Mouse (Mus musculus) CD8-positive naive resting alpha-beta T cell, adult 2 months (primary cell): ENCODE measurements around the gene Copz1.
A peak's percentile ranks its signal among the peaks of the same experiment; 100 is the strongest.

Experiments
- DNase-seq, 2 experiments: peaks; one replicate each; pipeline ENCODE4 v3.0.0; 2022; ENCODE audit warnings: low read depth in 2 of 2, low spot score in 2 of 2

The Copz1 gene

GRCm38 (mm10) chr15:103338829-103339165 lies 66.3 kb downstream of the Copz1 start:
- DNase-seq, result no peak

- DNase-seq, result no peak
Observed at GRCm38 (mm10) chr15:103339166-103339960, 66.8 kb downstream of the Copz1 start.

GRCm38 (mm10) chr15:103339961-103340337 lies 67.4 kb downstream of the Copz1 start, which contains the start of gene Zfp385a:
Gene Zfp385a (minus strand): TSS chr15:103340093.
- DNase-seq, result peak; percentile 55 to 69

GRCm38 (mm10) chr15:103340786-103341185 lies 68.3 kb downstream of the Copz1 start:
- DNase-seq, result no peak

GRCm38 (mm10) chr15:103341547-103341946 lies 69.0 kb downstream of the Copz1 start:
- DNase-seq, result no peak

- DNase-seq, result peak; percentile 55 to 71
Observed at GRCm38 (mm10) chr15:103342415-103342814, 69.9 kb downstream of the Copz1 start.

GRCm38 (mm10) chr15:103343008-103343407 lies 70.5 kb downstream of the Copz1 start:
- DNase-seq, result no peak

- DNase-seq, result no peak
Observed at GRCm38 (mm10) chr15:103343556-103343955, 71.0 kb downstream of the Copz1 start.

GRCm38 (mm10) chr15:103345789-103346188 lies 73.3 kb downstream of the Copz1 start:
- no peak for DNase-seq

GRCm38 (mm10) chr15:103347275-103347684 lies 74.8 kb downstream of the Copz1 start:
- peak in 1 of 2 experiments; percentile 32 for DNase-seq
